Mouse (Mus musculus) left cerebral cortex, adult 2 months (tissue): ENCODE data around the gene Mettl26. TPM values are rescaled to one million over a fixed set of nuclear protein-coding genes. Genes with fewer than 3 reads are reported as not detected.

Source experiments
- DNase-seq, 2 experiments: peaks; one replicate each; pipeline ENCODE4 v3.0.0; 2021 to 2022; ENCODE audit warnings: low spot score in 2 of 2, mixed read lengths in 1 of 2; ENCODE audit errors: extremely low spot score in 1 of 2
- H3K27ac ChIP-seq: fragments of 200-600 bp; 2 replicates; pipeline ENCODE4 v1.8.1; 2022
- H3K4me3 ChIP-seq: fragments of 200-600 bp; 2 replicates; pipeline ENCODE4 v1.8.1; 2022
- CTCF ChIP-seq: fragments of 200-600 bp; IDR thresholded peaks from 2 replicates; pipeline ENCODE4 v1.8.1; 2022; ENCODE audit warnings: antibody characterized with exemption, mild to moderate bottlenecking, moderate library complexity
- intact Hi-C: fragments of 180-260 bp; cut with DNase I; formaldehyde crosslinking; loops from one replicate; pipeline ENCODE4 v1.15.1; 2025
- total RNA-seq, 2 experiments: library from RNA; stranded (reverse); gene quantifications; 2 replicates each; pipeline ENCODE4 v1.2.3; 2021

Gene Mettl26
- total RNA-seq, 2 experiments from 2014 or later = 37.8 to 38.1 TPM

GRCm38 (mm10) chr17:25874148-25874720, 640 bp upstream of the Mettl26 start:
- peak overlapping the region; percentile 77 for H3K4me3 ChIP-seq
- peak overlapping the region; percentile 88 for H3K27ac ChIP-seq
- no peak for TF ChIP-seq CTCF
- DNase-seq = no peak
- intact Hi-C loops = no loop called here

GRCm38 (mm10) chr17:25875171-25876136, 580 bp downstream of the Mettl26 start:
- H3K4me3 ChIP-seq = peak overlapping the region; percentile 77
- TF ChIP-seq CTCF = peak; percentile 15; the same call in 1 of the 2 replicates
- intact Hi-C loops = loop anchor here (5.0 kb wide), 1 partner anchor 42 kb away; the partner anchor contains the start of gene Rab40c
- peak; percentile 90 for DNase-seq
- peak overlapping the region; percentile 88 for H3K27ac ChIP-seq

- intact Hi-C loops = loop anchor here (5.0 kb wide), 1 partner anchor 41 kb away; the partner anchor contains the start of gene Rab40c
- TF ChIP-seq CTCF = no peak
- peak overlapping the region; percentile 88 for H3K27ac ChIP-seq
- DNase-seq = no peak
- peak overlapping the region; percentile 77 for H3K4me3 ChIP-seq
These were observed 1.6 kb downstream of the Mettl26 start for GRCm38 (mm10) chr17:25876347-25876915.

GRCm38 (mm10) chr17:25877025-25877424, 2.2 kb downstream of the Mettl26 start:
- intact Hi-C loops = loop anchor here (5.0 kb wide), 1 partner anchor 40 kb away; the partner anchor contains the start of gene Rab40c
- no peak for TF ChIP-seq CTCF
- H3K4me3 ChIP-seq = no peak overlapping the region; the same call in 1 of the 2 replicates
- DNase-seq = no peak
- H3K27ac ChIP-seq = no peak overlapping the region

- no peak overlapping the region for H3K4me3 ChIP-seq
- no peak for DNase-seq
- no peak overlapping the region for H3K27ac ChIP-seq
- intact Hi-C loops = loop anchor here (5.0 kb wide), 1 partner anchor 39 kb away; the partner anchor contains the start of gene Rab40c
- TF ChIP-seq CTCF = no peak
These were observed 3.1 kb downstream of the Mettl26 start for GRCm38 (mm10) chr17:25877741-25878610.

GRCm38 (mm10) chr17:25878611-25879180, 3.8 kb downstream of the Mettl26 start:
- intact Hi-C loops = loop anchor here (5.0 kb wide), 1 partner anchor 39 kb away; the partner anchor contains the start of gene Rab40c
- no peak overlapping the region for H3K27ac ChIP-seq
- no peak overlapping the region for H3K4me3 ChIP-seq
- peak in 1 of 2 experiments; percentile 24 for DNase-seq
- TF ChIP-seq CTCF = no peak

GRCm38 (mm10) chr17:25879261-25879660, 4.4 kb downstream of the Mettl26 start:
- no peak overlapping the region for H3K27ac ChIP-seq
- TF ChIP-seq CTCF = peak; percentile 60
- H3K4me3 ChIP-seq = no peak overlapping the region
- peak in 1 of 2 experiments; percentile 55 for DNase-seq
- intact Hi-C loops = loop anchor here (5.0 kb wide), 1 partner anchor 38 kb away; the partner anchor contains the start of gene Rab40c

GRCm38 (mm10) chr17:25879750-25880149, 4.9 kb downstream of the Mettl26 start:
- Histone ChIP-seq H3K27ac (no peak overlapping the region), H3K4me3 (no peak overlapping the region)
- intact Hi-C loops = loop anchor here (5.0 kb wide), 1 partner anchor 38 kb away; the partner anchor contains the start of gene Rab40c
- no peak for DNase-seq
- no peak for TF ChIP-seq CTCF

- DNase-seq = no peak
These were observed 5.5 kb downstream of the Mettl26 start, which contains the start of gene Wfikkn1 for GRCm38 (mm10) chr17:25880196-25880910. TSS of gene Wfikkn1 (minus strand) at chr17:25880858.

More at GRCm38 (mm10) chr17:25880196-25880910, 5.5 kb downstream of the Mettl26 start, which contains the start of gene Wfikkn1:
- no peak for TF ChIP-seq CTCF
- 0 out of 2 replicates have a peak within 1 kb of the TSS, but pooled peaks have one; percentile 11 for H3K27ac ChIP-seq
- intact Hi-C loops = no loop called here
- no peak within 1 kb of the TSS for H3K4me3 ChIP-seq
